Mouse (Mus musculus) ES-Bruce4 (cell line): ENCODE results near the gene Il9r.

Experiments
- CTCF ChIP-seq: IDR thresholded peaks from one replicate; pipeline ENCODE4 v1.8.1; 2011; ENCODE audit warnings: low read depth, low read length
- EP300 ChIP-seq: IDR thresholded peaks from 2 replicates; pipeline ENCODE4 v1.6.1; 2011; ENCODE audit warnings: low read depth, low read length; ENCODE audit not compliant: insufficient read depth
- POLR2A ChIP-seq: IDR thresholded peaks from one replicate; pipeline ENCODE4 v1.8.1; 2011; ENCODE audit warnings: low read length; ENCODE audit not compliant: insufficient read depth

DNA sequence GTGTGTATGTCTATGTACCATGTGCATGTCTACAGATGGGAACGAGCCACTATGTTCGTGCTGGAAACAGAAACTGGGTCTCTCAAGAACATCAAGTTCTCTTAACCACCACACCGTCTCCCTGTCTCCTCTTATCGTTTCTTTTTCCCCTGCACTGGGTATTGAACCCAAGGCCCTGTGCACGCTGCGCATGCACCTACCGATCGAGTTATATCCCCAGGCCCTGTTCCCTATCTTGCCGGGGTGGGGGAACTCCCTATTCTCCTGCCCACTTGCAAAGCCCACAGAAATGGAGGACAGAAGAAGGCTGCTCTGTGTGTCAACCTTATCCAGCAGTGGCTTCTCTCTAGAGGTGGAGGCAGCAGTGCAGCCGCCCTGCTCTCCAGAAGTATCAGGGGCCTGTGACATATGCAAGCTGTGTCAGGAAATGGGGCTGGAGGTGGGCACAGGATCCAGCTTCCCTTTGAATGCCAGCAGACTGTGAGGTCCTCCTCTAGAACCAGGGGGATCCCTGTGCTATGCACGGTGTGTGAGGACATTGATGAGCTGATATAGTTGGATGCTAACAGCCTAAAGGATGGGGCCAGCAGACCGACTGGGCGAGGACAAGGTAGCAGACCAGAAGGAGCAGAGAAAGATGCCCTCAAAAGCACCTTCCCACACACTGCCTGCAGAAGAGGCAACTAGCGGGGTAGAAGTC, 1.7 kb downstream of the Il9r start:
- TF ChIP-seq POLR2A (no peak), CTCF (no peak), EP300 (no peak)
